Mouse (Mus musculus): ENCODE data around the gene Zfp422. TPM values are rescaled to one million over a fixed set of nuclear protein-coding genes. Genes with fewer than 3 reads are reported as not detected.

Zfp422 gene
- polyA plus RNA-seq (2016; fragmentation: Nextera tagmentation; extraction: Ambion mirVana): 295 and 296 TPM in 2 replicates

- Histone ChIP-seq H3K4me1 (peaks cover 12% of the 10 kb centered on the region), H3K27me3 (no peaks in the 10 kb centered on the region)
These were observed at the start of gene Zfp422 for GRCm38 (mm10) chr6:116628539-116629171. Zfp422 (minus strand) TSS chr6:116628999.

DNA sequence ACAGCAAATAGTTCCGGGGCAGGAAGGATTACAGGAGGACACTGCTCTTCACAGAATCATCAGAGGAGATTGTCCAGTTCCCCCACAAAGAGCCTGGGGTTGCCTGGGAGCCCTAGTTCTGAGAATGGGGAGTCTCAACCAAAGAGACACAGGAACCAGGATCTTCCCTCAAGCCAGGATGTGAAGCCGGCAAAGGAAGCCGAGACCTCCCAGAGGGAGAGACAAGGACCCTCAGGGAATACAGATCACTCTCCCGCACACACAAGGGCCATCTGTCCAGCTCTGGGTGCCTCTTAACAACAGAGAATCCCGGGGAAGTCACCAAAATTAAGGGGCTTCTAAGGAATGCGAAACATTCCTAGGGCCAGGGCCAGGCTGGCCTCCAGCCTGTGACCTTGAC lies 48.5 kb upstream of the Zfp422 start:
- Histone ChIP-seq H3K4me1 (peaks cover 8% of the 10 kb centered on the region; the same call in 1 of the 2 replicates), H3K4me3 (no peak overlapping the region), H3K9ac (replicated peaks) (no peak overlapping the region), H3K27ac (replicated peaks) (no peak overlapping the region), H3K27me3 (peaks cover 10% of the 10 kb centered on the region), H3K36me3 (no peaks in the 10 kb centered on the region), H3K9me3 (no peaks in the 10 kb centered on the region), H3K4me2 (replicated peaks) (no peak overlapping the region)
- ATAC-seq (ENCODE audit: low FRiP score, low read depth): no peak
- 69% methylated on average over 6 of the region's 6 CpGs for WGBS

More at GRCm38 (mm10) chr6:116628539-116629171, at the start of gene Zfp422:
- Histone ChIP-seq H3K4me3 (peak within 1 kb of the TSS; percentile 87), H3K9ac (replicated peaks) (peak within 1 kb of the TSS; percentile 96), H3K9me3 (no peaks in the 10 kb centered on the region), H3K27ac (replicated peaks) (peak within 1 kb of the TSS; percentile 92), H3K36me3 (peaks cover 25% of the 10 kb centered on the region), H3K4me2 (replicated peaks) (peak within 1 kb of the TSS; percentile 55)
- 2% methylated on average over 56 of the region's 56 CpGs for WGBS
- peak; percentile 96 for ATAC-seq (ENCODE audit: low FRiP score, low read depth)

DNA sequence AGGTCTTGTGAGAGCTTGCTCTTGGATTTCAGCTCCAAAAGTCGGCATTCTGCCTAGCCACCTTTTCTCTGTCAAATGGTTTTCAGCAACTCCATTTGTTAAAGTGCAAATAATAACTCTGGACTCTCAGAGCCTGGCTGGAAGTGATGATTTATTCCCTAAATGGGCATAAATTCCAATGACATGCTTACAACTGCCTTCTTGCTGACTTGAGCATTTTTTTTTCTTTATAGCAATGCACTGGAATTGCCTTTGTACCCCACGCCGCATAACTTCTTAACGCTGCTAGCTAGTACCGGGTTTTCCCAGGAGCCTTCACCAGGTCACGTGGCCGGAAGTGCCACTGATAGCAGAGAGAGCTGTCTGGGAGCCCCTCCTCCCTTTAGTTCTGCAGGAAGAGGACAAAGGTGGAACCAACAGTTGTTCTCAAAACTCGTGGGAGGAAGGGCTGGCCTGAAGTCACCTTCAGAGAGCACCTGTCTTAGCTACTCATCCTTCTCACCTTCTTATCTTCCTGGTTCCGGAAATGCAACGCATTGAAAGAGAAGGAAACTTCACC lies 47.6 kb upstream of the Zfp422 start:
- no peak for ATAC-seq (ENCODE audit: low FRiP score, low read depth)
- Histone ChIP-seq H3K36me3 (no peaks in the 10 kb centered on the region), H3K9me3 (no peaks in the 10 kb centered on the region), H3K9ac (replicated peaks) (no peak overlapping the region), H3K4me3 (no peak overlapping the region), H3K4me1 (peaks cover 17% of the 10 kb centered on the region), H3K27me3 (peaks cover 17% of the 10 kb centered on the region), H3K4me2 (replicated peaks) (no peak overlapping the region), H3K27ac (replicated peaks) (no peak overlapping the region)
- 81% methylated on average over 10 of the region's 10 CpGs for WGBS

- peaks cover 21% of the 10 kb centered on the region for H3K27me3 ChIP-seq
- H3K4me3 ChIP-seq: peak overlapping the region; percentile 58
- no peak for ATAC-seq (ENCODE audit: low FRiP score, low read depth)
- no peaks in the 10 kb centered on the region for H3K9me3 ChIP-seq
- peak overlapping the region; percentile 64; the same call in 1 of the 2 replicates for H3K9ac ChIP-seq (replicated peaks)
- H3K27ac ChIP-seq (replicated peaks): peak overlapping the region; percentile 58
- no peaks in the 10 kb centered on the region for H3K36me3 ChIP-seq
- H3K4me1 ChIP-seq: peaks cover 37% of the 10 kb centered on the region
- peak overlapping the region; percentile 90 for H3K4me2 ChIP-seq (replicated peaks)
- WGBS: 25% methylated on average over 16 of the region's 16 CpGs
These were observed 45.6 kb upstream of the Zfp422 start for GRCm38 (mm10) chr6:116674283-116674886.

DNA sequence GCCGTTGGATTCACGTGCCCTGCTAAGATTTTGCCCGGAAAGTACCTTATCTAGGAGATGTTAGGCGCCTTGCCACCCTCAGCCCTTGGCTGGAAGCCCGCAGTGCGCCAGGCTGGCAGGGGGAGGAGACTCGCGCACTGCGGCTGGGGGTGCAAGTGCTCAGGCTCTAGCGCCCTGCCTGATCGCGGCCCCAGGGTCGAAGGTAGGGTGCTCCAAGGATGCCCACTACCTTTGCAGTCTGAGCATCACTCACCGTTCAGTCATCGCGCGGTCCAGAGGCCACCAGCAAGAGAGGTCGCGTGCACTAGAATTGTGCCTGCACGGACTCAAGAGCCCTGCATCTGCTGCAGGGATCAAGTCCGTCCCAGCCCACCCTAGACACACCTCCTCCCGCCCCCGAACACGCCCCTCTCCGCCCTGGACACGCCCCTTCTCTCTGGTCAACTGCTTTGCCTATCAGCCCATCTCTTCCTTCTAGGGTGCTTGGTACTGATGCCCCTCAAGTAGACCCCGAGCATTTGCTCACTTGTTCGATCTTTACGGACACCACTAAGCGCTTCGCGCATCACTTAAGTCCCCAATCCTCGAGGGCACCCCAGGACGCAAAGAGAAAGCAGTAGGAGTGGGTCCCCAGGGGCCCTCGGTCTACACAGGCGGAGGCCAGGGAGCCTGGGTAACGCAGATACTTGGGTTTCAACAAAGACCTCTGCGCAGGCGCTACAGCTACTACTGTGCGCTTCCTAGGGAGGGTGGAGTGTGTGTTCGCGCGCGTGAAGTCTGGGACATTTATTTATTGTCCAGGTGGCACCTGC lies 44.9 kb upstream of the Zfp422 start, which contains the start of gene Rassf4:
TSS of gene Rassf4 (minus strand) at position 482 of the 812 bp plus-strand sequence.
- peak; percentile 89 for ATAC-seq (ENCODE audit: low FRiP score, low read depth)
- no peaks in the 10 kb centered on the region for H3K9me3 ChIP-seq
- under 1% methylated on average over 44 of the region's 44 CpGs for WGBS
- H3K27ac ChIP-seq (replicated peaks): peak within 1 kb of the TSS; percentile 58
- peaks cover 21% of the 10 kb centered on the region for H3K27me3 ChIP-seq
- peak within 1 kb of the TSS; percentile 90 for H3K4me2 ChIP-seq (replicated peaks)
- H3K9ac ChIP-seq (replicated peaks): peak within 1 kb of the TSS; percentile 64
- H3K4me1 ChIP-seq: peaks cover 43% of the 10 kb centered on the region
- peak within 1 kb of the TSS; percentile 58 for H3K4me3 ChIP-seq
- no peaks in the 10 kb centered on the region for H3K36me3 ChIP-seq

GRCm38 (mm10) chr6:116672349-116672748 lies 43.5 kb upstream of the Zfp422 start:
- Histone ChIP-seq H3K27ac (replicated peaks) (0 out of 2 replicates have a peak overlapping the region, but pooled peaks have one; percentile 22), H3K9ac (replicated peaks) (peak overlapping the region; percentile 37), H3K4me1 (peaks cover 50% of the 10 kb centered on the region), H3K9me3 (no peaks in the 10 kb centered on the region), H3K27me3 (peaks cover 21% of the 10 kb centered on the region), H3K36me3 (no peaks in the 10 kb centered on the region), H3K4me3 (peak overlapping the region; percentile 58), H3K4me2 (replicated peaks) (peak overlapping the region; percentile 90)
- no peak for ATAC-seq (ENCODE audit: low FRiP score, low read depth)
- WGBS: 62% methylated on average over 5 of the region's 5 CpGs

DNA sequence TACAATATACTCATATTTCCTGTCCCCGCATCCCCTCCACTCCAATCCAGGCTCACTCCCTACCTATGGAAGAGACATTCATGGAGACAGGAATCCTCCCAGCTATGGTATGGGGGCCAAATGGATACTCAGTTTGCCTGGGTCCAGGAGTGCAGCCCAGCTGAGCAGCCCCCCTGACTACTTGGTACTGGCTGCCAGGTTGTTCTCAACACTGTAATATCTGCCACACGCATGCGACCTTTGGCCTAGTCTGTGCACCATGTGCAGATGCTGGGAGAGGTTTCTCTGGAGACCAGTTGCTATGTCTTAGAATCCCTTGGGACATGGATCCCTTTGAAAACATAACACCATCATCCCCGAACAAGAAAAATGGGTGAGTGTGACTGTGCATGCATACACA lies 43.0 kb upstream of the Zfp422 start:
- Histone ChIP-seq H3K4me2 (replicated peaks) (peak overlapping the region; percentile 90), H3K4me1 (peaks cover 56% of the 10 kb centered on the region), H3K9me3 (no peaks in the 10 kb centered on the region), H3K27me3 (peaks cover 21% of the 10 kb centered on the region), H3K27ac (replicated peaks) (peak overlapping the region; percentile 84; the same call in 1 of the 2 replicates), H3K36me3 (no peaks in the 10 kb centered on the region), H3K9ac (replicated peaks) (peak overlapping the region; percentile 37; the same call in 1 of the 2 replicates), H3K4me3 (peak overlapping the region; percentile 58)
- WGBS: 67% methylated on average over 4 of the region's 4 CpGs
- no peak for ATAC-seq (ENCODE audit: low FRiP score, low read depth)

DNA sequence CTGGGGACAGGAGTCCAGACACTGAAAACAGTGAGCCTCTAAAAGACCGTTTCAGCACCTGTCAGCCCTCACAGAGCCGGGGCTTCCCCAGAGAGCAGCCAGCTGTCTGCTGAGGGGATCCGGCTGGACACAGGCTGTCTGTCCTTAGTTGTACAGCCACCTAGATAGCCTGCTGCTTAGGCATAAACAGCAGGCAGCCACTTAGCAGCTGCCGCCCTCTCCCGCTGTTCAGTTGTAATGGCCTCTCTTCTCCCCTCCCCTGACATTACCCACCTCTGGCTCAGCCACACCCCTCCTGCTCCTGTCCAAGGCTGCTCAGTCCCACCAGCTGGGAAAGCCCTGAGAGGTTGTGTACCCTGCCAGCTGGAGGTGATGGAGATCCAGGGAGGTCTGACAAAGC lies 42.2 kb upstream of the Zfp422 start:
- 3% methylated on average over 5 of the region's 5 CpGs for WGBS
- H3K36me3 ChIP-seq: no peaks in the 10 kb centered on the region
- peak; percentile 50 for ATAC-seq (ENCODE audit: low FRiP score, low read depth)
- peaks cover 62% of the 10 kb centered on the region for H3K4me1 ChIP-seq
- peak overlapping the region; percentile 21; the same call in 1 of the 2 replicates for H3K9ac ChIP-seq (replicated peaks)
- no peak overlapping the region for H3K4me3 ChIP-seq
- H3K9me3 ChIP-seq: no peaks in the 10 kb centered on the region
- H3K27me3 ChIP-seq: peaks cover 21% of the 10 kb centered on the region
- peak overlapping the region; percentile 84 for H3K27ac ChIP-seq (replicated peaks)
- peak overlapping the region; percentile 90 for H3K4me2 ChIP-seq (replicated peaks)

- peak overlapping the region; percentile 84 for H3K27ac ChIP-seq (replicated peaks)
- 0 out of 2 replicates have a peak overlapping the region, but pooled peaks have one; percentile 24 for H3K9ac ChIP-seq (replicated peaks)
- ATAC-seq (ENCODE audit: low FRiP score, low read depth): no peak
- H3K4me3 ChIP-seq: 0 out of 2 replicates have a peak overlapping the region, but pooled peaks have one; percentile 4
- 12% methylated on average over 6 of the region's 6 CpGs for WGBS
- no peaks in the 10 kb centered on the region for H3K9me3 ChIP-seq
- no peaks in the 10 kb centered on the region for H3K36me3 ChIP-seq
- H3K4me1 ChIP-seq: peaks cover 62% of the 10 kb centered on the region
- peak overlapping the region; percentile 90 for H3K4me2 ChIP-seq (replicated peaks)
- peaks cover 19% of the 10 kb centered on the region for H3K27me3 ChIP-seq
These were observed 41.3 kb upstream of the Zfp422 start for GRCm38 (mm10) chr6:116670144-116670543.

DNA sequence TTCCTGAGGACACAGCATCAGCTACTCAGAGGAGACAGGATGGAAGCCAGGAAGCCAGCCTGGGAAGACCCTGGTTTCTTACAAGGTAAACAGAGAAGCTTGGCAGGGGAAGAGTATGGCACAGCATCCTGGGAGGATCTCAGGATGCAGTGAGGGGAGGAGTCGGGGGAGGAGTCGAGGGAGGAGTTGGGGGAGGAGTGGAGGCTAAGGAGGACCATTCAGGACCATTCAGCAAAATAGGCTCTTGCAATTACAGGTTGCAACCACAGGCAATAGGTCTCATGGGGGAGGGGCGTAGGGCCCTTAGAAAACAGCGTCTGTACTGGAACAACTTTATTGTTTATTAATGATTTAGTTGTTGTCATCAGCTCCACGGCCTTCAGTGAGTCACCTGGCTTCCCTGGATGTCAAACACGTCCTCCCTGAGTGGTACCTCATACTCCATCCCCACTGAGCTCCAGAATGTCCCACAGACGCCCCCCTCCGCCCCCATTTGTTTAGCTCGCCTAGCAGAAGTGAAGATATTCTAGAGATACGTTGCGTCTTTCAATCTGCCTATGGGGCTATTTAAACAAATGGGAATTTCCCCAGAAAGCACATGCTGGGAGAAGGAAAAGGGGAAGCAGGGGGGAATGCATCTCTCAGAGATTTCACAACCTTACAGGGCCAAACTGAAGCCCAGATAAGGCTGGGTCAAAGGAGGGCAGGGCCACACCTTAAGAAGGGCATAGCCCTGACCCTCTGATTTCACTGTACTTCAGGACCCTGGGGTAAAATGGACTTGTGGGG lies 40.1 kb upstream of the Zfp422 start:
- no peak overlapping the region for H3K9ac ChIP-seq (replicated peaks)
- WGBS: 48% methylated on average over 11 of the region's 11 CpGs
- no peak overlapping the region for H3K4me3 ChIP-seq
- no peak overlapping the region for H3K4me2 ChIP-seq (replicated peaks)
- H3K27ac ChIP-seq (replicated peaks): 0 out of 2 replicates have a peak overlapping the region, but pooled peaks have one; percentile 25
- peaks cover 15% of the 10 kb centered on the region; the same call in 1 of the 2 replicates for H3K27me3 ChIP-seq
- ATAC-seq (ENCODE audit: low FRiP score, low read depth): no peak
- H3K4me1 ChIP-seq: peaks cover 62% of the 10 kb centered on the region
- no peaks in the 10 kb centered on the region for H3K36me3 ChIP-seq
- no peaks in the 10 kb centered on the region for H3K9me3 ChIP-seq

DNA sequence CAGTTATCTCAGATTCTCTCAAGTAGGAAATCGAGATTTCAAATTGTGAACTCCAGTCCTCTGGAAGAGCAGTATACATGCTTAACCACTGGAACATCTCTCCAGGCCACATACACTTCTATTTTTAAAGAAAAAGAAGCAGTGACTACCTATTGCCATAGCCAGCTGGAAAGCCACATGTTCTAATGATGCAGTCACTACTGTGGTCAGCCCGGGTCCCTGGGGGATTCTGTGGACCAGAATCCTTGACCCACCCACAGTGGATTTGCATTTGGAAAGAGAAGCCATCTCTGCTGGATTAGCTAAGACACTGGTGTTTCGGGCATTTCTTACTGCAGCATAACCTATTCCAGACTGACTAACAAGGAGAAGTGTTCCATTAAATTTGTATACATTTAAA lies 38.6 kb upstream of the Zfp422 start:
- Histone ChIP-seq H3K4me3 (no peak overlapping the region), H3K4me2 (replicated peaks) (no peak overlapping the region), H3K27ac (replicated peaks) (peak overlapping the region; percentile 60), H3K27me3 (peaks cover 12% of the 10 kb centered on the region; the same call in 1 of the 2 replicates), H3K9me3 (no peaks in the 10 kb centered on the region), H3K4me1 (peaks cover 54% of the 10 kb centered on the region), H3K36me3 (no peaks in the 10 kb centered on the region), H3K9ac (replicated peaks) (no peak overlapping the region)
- WGBS: 41% methylated on average over 3 of the region's 3 CpGs
- ATAC-seq (ENCODE audit: low FRiP score, low read depth): no peak
